Mouse (Mus musculus) monocyte, adult 2 months (primary cell): ENCODE results near the gene Neurog1.

Source experiments
- DNase-seq, 2 experiments: peaks; one replicate each; pipeline ENCODE4 v3.0.0; 2022; ENCODE audit warnings: low spot score in 2 of 2, low read depth in 1 of 2

Gene Neurog1

DNA sequence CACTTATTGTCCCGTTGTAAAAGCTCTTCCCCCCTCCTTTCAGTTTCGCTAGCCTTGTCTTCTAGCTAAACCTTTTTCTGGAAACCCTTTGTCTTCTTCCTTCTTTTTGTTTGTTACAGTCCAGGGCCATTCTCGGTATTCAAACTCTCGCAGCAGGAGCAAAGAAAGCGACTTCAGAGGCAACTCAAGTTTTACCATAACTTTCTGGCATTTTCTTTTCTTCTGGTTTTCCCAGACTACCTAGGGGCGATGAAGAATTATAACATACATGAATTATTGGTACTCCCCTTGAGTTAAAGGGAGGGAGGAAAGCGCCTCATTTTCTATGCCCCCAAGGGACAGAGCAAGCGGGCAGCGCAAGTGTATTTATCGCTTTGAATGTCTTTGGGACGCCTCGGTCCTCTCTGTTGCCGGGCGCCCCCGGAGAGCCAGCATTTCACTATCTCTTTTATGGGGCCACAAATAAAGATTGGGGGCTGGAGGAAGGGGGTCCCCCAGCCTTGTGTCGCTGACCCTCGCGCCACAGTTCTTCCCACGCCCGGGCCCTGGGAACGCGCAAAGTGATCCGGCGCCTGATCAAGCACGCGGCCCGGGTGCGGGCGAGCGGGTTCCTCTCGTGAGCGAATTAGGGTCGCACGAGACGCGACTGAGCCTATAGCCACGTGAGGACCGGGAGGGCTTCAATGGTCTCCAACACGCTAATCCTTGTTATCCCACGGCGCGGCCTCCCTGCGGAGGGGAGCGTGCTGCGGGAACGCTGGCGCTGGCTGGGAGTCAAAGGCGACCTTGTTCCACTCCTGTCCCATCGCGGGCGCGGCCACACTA is 6.4 kb upstream of the Neurog1 start:
- no peak for DNase-seq

DNA sequence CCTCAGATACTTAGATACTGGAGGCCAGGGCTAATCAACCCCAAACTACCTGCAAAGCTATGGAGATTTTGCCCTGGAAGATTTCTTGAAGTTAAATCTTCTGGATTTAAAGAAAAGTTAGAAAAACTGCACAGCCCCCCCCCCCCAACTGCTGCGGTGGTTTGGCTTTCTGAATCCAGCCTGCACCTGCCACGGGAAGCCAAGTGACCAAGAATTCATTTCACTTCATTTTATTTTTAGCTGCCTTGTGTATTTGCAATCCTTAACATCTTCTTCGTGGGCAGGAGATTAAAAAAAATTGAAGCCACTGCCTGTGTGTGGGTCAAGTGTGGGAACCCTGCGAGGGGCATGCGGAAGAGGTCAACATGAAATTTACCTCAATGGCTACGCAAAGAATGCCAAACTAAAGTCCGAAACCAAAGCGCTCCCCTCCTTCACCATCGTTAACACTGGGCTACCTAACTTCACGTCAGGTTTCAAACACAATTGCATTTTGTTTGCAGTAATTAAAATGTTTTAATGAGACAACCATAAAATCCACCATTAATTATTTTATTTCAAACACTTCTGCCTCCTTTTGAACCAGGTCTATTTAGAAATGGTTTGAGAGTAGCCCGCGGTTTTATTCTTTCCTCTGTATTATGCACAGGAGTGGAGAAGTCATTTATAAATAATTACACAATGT is 5.6 kb upstream of the Neurog1 start:
- no peak for DNase-seq

DNA sequence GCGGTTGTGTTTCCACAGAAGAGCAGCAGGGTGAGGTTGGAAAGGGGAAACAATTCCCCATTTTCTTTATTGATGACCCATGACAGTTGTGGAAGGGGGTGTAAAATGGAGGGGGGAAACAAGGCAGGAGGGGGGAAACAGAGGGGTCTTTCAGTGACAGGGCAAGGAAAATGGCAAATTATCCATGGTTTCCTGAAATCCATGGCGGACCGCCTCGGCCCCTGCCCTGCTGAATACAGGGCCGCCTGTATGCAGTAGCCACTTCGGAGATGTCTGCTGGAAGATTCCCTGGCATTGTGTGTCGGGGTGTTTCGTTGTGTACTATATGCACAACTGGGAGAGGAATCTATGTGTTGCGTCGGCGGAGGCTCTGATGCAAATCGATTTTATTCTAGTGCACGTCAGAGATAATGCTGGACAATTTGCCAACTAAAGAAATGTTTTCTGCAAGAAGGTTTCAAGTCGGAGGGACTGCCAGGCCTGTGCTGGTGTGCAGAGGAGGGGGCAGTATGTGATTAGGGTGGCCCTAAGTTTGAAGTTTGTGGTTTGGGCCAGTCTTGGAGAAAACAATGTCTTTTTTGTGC is 4.8 kb upstream of the Neurog1 start:
- no peak for DNase-seq

DNA sequence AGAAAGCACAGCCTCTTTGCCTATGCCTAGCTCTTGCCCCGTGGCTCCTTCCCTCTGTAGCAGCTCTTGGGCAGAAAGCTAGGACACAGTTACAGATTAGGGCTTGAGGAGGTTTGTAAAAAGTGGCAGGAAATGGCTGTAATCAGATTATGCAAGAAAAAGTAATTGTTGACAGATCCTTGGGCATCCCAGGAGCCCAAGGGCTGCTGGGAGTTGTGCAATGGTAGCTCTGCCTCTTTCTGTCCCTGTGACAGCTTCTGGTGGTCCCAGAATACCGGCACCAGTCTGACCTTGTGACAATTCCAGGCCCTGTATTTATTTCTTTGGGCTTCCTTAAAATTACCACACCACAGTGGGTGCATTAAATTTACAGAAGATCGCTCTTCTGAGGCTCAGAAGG is 1.4 kb upstream of the Neurog1 start:
- DNase-seq, result no peak

DNA sequence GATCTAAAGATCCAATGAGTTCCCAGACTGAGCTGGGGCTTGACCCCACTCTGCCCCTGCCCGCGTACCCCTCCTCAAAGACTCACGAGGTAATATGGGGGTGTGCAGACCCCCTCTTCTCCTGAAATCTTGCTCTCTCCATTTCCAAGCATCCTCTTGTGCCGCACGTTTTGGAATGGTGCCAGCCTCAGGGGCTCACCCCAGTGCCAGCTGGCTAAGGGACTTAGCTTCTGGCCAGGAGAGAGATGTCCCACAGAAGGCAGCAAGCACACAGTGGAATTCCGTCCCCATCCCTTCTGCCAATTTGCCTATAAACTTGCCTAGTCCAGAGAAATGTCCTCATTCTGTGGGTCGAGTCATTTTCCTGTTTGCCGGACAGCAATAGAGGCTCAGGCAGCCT is 820 bp upstream of the Neurog1 start:
- no peak for DNase-seq

DNA sequence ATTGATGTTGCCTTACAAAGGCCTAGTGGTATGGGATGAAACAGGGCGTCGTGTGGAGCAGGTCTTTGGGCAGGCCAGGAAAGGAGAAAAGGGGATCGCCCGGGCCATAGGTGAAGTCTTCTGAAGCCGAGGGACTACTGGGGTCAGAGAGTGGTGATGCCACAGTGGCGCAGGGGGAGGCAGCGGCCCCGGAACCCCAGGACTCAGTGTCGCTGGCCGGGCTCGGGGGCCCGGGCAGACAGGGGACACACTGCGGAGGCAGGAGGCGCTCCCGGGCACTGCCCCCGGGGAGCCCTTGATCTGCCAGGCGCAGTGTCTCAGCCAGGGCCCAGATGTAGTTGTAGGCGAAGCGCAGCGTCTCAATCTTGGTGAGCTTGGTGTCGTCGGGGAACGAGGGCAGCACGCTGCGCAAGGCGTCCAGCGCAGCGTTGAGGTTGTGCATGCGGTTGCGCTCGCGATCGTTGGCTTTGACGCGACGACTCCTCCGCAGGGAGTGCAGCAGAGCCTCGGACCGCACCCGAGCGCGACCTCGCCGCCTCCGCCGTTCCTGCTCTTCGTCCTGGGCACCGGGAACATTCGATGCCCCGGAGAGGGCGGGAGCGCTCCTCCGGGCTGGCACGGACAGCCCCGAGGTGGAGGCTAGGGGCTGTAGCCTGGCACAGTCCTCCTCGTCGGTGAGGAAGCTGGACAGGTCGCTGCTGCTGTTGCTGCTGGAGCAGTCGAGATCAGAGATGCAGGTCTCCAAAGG is 613 bp downstream of the Neurog1 start:
- no peak for DNase-seq

DNA sequence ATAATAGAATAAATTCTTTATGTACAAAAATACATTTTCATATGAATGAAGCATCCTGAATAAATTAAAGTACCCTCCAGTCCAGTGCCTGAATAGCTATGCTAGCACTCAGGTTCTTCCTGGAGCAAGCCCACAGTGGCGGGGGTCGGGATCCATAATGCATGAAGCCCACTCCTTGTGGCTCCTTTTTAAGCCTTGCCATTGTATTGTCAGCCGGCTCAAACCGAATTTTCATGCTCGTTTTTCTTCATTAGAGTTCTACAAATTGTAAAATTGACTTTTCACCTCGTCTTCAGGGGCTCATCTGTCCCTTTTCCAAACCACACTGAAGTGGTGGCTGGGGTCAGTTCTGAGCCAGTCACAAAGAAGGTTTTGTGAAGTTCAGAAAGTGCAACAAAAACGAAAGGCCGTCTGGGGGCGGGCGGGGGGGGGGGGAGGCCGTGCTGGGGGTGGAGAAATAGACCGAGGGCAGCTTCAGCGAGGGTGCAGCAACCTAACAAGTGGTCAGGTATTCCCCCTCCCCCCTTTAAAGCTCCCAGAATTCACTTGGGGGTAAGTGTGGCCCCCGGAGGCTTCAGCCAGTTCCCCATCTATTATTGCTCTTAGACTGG is 1.3 kb downstream of the Neurog1 start:
- DNase-seq, result no peak

DNA sequence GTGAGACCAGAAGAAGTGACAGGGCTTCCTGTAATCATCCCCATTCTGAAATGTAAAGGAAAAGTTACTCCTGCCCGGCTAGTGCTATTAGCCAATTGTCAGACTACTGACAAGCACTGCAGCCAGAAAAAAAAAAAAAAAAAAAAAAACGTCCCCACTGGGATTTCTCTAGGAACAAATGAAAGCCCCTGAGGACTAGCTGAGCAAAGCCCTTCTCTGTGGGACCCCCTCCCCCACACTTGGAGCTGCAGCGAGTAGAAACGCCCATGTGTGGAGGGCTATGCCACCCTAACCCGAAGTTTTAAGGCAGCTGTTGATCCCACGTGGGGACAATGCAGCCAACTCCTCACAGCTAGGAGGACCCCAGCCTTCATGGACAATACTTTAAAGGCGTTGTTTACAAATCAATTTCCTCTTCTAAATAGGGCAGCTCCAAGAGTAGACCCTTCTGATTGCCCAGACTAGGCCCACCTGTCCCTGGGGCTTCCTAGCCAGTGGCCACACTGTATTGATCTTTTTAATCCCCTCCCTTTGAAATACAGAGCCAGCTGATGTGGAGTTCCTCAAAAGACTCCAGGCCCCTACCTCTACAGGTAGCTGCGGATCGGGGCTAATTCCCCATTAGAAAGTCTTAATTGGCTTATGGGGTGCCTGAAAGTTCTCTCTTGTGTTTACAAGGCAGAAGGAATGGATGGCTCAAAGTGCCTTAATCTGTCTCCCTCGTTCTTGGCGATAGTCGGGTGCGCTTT is 2.2 kb downstream of the Neurog1 start:
- no peak for DNase-seq

DNA sequence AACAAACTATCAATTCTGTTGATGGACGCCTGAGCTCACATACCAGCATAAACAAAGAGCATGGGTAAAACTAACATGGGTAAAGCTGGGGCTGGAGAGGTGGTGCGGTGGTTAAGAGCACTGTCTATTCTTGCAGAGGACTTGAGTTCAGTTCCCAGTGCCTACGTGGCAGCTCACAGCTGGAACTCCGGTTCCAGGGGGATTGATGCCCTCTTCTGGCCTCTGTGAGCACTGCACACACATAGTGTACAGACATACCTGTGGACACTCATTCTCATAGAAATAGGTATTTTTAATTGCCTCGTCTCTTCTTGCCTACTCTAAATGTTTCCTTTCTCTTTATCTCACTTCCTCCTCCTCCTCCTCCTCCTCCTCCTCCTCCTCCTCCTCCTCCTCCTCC is 8.9 kb downstream of the Neurog1 start:
- no peak for DNase-seq

DNA sequence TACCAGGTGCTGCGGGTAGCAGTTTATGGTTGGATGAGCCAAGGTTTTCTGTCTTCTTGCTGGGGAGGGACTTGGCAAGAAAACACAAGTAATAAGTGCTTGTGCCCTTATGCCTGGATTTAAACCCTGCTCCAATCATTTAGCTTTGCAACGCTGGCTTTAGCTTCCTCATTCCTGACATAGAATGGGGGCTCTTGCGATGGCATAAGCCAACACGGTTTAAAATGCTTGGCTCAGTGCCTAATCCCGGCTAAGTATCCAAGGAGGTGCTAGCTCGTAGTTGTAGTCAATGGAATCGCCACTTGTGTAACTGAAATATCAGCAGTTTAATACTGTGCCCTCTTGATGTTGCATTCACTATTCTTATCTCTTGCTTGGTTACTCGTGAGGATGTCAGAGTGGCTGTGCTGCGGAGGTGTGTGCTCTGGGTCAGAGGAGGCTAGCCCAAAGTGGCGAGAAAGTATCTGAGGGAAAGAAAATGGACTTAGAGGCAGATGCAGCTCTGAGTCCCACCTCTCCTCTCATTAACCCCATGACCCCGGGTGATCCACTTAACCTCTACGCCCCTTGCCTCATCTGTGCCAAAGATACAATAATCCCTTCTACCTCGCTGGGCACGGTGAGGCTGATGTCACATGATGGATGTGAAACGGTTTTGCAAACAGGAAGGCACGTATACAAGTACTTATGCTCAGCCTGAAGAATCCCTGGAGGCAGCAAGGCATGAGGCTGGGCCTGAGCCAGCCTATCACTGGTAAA is 11.8 kb downstream of the Neurog1 start:
- no peak for DNase-seq

DNA sequence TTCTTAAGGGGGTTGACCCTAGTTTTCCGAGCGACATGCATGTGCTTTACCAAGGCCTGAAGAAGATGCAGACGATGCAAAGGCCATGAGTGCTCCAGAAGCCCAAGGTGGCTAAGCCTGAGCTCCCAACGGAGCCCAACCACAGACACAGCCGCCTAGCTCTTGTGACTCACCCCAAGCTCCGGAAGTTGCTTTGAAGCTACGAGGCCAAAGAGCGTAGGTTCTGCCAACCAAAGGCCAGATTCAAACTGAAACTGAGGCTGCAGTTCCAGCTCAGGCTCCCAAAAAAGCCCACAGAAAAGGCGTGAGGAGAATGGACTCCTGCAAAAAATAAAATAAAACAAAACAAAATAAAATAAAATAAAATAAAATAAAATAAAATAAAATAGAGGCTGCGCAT is 14.1 kb downstream of the Neurog1 start:
- no peak for DNase-seq

DNA sequence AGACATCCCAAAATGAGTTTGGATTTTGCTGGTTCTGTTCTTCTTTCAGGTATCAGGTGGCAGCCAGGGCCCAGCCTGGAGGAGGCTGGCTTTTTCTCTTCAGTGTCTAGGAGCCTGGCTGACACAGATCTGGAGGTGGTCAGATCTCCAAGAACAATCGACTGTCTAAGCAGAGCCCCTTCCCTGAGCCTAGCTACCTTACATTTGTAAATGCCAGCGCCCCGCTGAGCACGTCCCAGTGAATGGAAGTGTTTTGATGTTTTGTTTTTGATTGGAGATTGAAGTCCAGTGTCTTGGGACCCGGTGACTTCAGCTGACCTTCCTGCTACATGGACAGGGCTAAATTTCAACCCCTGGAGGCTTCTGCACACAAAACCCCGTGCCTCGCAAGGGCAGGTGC is 15.8 kb downstream of the Neurog1 start:
- DNase-seq, result no peak

DNA sequence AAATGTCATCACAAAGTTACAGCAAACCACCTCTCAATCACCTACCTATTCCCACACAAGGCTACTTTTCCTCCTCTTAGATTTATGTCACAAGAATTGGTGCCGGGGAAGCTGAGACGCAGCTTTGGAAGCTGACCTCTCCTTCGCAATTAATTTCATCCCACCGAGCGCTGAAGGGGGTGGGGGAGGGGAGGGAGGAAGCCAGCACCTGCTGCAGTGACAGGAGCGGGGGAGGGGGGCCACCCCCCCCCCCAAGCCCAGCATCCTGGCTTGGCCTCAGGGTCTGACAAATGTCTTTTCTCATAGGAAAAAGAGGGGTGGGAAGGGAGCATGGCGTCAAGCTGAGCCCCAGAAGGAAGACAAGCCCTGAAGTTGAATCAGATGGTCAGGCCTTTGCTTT is 23.2 kb downstream of the Neurog1 start:
- no peak for DNase-seq

DNA sequence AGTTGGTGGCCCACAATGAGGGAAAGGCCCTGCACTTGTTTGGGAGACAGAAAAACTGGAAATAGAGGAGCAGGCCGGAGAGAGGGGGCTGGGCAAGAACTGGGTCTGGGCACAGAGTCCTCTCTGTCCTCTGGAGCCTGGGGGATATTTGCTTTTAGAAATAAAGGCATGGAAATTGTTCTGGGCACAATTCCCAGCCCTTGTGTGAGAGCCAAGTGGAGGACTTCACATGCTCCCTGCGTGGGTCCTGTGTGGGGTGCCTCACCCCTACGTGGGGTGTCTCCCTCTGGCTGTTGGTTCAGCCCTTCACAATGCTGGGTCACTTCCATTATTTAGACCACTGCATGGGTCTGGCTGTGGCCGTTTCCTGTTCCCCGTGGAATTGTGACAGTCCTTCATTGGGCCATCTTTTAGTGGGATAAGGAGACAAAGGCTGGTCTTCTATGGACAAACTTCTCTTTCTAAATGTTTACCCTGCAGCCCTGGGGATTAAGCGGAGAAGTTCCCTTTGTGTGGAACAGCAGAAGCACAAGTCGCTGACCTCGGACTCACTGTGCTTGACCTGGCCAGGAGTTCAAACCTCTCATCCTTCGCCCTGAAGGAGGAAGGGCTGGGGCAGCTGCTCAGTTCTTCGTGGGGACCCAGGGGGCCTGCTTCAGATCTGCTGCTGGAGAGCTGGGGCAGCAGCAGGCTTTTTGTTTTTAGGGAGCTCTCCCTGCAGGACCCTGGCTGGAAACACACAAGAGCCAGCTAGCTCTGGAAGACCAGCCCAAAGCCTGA is 25.6 kb downstream of the Neurog1 start:
- DNase-seq, result no peak

DNA sequence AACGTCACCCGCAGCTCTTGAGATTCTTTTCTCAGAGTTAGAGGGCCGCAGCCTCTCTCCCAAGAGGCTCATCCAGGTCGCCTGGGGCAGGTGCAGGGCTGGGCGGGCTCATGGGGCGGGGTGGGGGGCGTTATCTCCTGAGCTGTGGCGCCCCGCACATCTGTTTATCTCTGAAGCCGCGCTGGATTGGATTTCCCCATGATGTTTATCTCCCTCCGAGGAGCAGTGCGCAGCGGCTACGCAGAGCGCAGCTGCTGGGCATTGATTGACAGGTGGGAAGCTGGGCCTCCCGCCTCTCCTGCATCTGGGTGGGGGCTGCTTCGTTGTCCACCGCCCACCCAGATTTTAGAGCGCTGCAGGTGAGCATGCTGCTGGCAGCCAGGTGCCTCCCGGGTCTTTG is 28.3 kb downstream of the Neurog1 start:
- no peak for DNase-seq

DNA sequence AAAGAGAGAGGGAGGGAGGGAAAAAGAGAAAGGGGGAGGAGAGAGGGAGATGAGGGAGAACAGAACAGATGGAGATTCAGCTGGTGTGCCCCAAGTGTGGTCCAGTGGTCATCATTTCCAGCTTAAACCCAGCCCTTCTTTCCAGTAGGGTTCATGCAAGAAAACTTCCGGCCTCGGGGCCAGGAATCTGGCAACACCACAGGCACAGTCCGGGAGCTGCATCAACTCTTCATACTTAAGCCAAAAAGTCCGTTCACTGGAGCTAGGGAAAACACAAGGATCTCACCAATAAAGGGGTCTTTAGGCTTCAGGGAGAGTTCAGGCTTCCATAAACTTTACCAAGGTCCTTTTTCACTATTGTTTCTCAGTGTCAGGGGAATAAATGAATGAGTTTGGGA is 29.1 kb downstream of the Neurog1 start:
- no peak for DNase-seq

DNA sequence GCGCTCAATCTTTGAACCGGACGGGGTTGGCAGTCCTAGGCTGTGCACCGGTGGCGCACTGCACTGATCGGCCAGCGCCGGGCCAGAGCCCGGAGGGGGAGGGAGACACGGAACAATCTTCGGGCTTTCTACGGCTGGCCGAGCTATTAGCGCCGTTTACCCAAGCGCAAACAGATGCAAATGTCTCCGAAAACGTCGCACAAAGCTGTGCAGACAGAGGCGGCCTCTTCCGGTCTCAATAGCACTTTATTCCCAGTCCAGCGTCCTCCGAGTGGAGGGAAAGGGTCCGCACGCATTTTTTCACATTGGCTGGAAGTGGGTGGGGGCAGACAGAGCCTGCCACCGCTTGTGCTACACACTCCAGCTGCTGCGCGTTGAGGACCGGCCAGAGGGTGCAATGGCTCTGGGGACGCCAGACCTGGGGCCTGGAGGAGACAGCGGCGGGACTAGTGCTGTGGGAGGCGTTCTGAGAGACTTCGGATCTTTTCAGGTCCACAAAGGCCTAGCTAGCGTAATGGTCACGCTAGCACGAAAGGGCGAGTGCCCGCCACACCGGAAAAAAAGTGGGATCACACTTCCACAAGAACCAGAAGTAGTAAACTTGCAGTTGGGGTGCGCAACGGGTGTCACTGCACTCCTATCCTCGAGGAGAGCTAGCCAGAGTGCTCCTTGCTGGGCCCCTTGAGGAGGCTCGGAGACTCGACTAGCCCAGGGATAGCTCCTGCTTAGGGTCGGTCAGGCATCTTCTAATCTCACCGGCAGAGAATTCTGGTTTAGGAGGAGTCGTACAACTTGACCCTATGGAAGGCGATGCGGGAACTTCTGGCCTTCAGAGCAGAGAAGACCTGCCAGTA is 29.7 kb downstream of the Neurog1 start:
- no peak for DNase-seq
